Comparison of ENCODE assay signal across 8 mouse cellular contexts in the genomic region with DNA sequence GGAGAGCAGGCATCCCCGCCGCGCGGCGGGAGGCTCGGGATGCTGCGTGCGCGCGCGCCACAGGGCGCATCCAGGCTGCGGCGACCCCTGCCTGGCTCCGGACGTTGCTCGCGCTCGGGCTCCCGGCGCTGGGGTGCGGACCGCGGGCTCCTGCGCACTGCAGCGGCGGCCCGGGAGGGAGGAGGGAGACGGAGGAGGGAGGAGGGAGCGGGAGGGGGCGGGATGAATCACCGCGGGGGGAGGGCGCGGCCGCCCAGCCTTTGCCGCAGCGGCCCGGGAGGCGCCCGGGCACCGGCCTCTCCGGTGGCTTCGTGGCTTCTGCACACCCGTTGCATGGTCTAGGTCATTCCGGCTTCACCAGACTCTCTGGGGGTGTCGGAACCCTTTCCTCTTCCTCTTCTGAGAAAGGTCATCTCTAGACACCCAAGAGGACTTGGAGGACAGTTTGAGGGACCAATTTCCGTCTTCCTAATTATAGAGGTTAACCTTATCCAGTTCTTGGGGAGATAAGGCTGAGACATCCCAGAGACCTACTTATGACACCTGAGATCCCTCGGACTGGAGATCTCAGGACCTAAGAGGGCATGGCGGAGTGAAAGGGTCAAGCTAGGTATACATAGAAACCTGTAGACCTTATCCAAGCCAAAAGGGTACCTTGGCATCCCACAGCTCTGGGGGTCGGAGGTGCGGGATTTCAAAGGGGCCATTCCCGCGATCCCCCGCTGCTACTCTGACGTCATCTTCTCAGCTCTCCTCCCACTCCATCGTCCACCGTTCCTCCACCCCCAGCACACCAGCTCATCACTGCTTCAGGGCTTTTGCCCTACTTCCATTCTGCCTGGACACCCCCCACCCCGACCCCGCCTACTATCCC. TPM values are rescaled to one million over a fixed set of nuclear protein-coding genes. Genes with fewer than 3 reads are reported as not detected.
DNase-seq lines count a peak whose midpoint lies in the region; ATAC-seq and TF ChIP-seq lines count a peak whose summit lies in the region.

A gene (minus strand): TSS at position 153 of the 874 bp plus-strand sequence.

- no peaks in the 10 kb centered on the region for H3K9me3 ChIP-seq in E14TG2a.4 (ENCODE audit: low read length)
- H3K9me3 ChIP-seq in heart, embryonic 15.5 days (replicated peaks): no peaks in the 10 kb centered on the region

- peak within 1 kb of the TSS; percentile 82 for H3K27ac ChIP-seq in embryonic fibroblast, embryonic 13.5 days (ENCODE audit: insufficient read depth, low read length)
- H3K27ac ChIP-seq in heart, embryonic 15.5 days: no peak within 1 kb of the TSS
- peak within 1 kb of the TSS; percentile 97 for H3K27ac ChIP-seq in layer of hippocampus, adult 2 months

- H3K4me2 ChIP-seq in heart, embryonic 15.5 days: peak within 1 kb of the TSS; percentile 100

- peak; percentile 51 for ATAC-seq in heart, embryonic 15.5 days (replicated peaks; ENCODE audit: insufficient number of reproducible peaks, insufficient read depth, low FRiP score, low read depth)

- H3K9ac ChIP-seq in heart, embryonic 15.5 days: peak within 1 kb of the TSS; percentile 75

- peak; percentile 70 for TF ChIP-seq POLR2A in embryonic fibroblast, embryonic 13.5 days (IDR thresholded peaks at IDR 0.05; ENCODE audit: low read depth, low read length)

- peaks cover 58% of the 10 kb centered on the region for H3K4me1 ChIP-seq in E14TG2a.4 (replicated peaks; ENCODE audit: low read depth, low read length)
- H3K4me1 ChIP-seq in embryonic fibroblast, embryonic 13.5 days (ENCODE audit: control insufficient read depth, insufficient read depth, low read length): peaks cover 7% of the 10 kb centered on the region; the same call in 1 of the 2 replicates
- peaks cover 25% of the 10 kb centered on the region for H3K4me1 ChIP-seq in heart, embryonic 15.5 days (replicated peaks)

- WGBS in heart, embryonic 15.5 days: 1% methylated on average over 33 of the region's 60 CpGs

- TF ChIP-seq CTCF in E14TG2a.4 (conservative IDR thresholded peaks at IDR 0.05; ENCODE audit: low read length): no peak
- TF ChIP-seq CTCF in embryonic fibroblast, embryonic 13.5 days (IDR thresholded peaks at IDR 0.05; ENCODE audit: borderline replicate concordance, insufficient read depth, low read length): no peak
- no peak for TF ChIP-seq CTCF in layer of hippocampus, adult 2 months (conservative IDR thresholded peaks at IDR 0.05)

- peak within 1 kb of the TSS; percentile 83 for H3K4me3 ChIP-seq in E14TG2a.4 (replicated peaks; ENCODE audit: low read length)
- H3K4me3 ChIP-seq in embryonic fibroblast, embryonic 13.5 days (ENCODE audit: insufficient read depth, low read length): peak within 1 kb of the TSS; percentile 53
- H3K4me3 ChIP-seq in heart, embryonic 15.5 days: peak within 1 kb of the TSS; percentile 67
- H3K4me3 ChIP-seq in layer of hippocampus, adult 2 months: peak within 1 kb of the TSS; percentile 71

- H3K36me3 ChIP-seq in E14TG2a.4 (ENCODE audit: insufficient read depth, low read length): peaks cover 46% of the 10 kb centered on the region
- H3K36me3 ChIP-seq in heart, embryonic 15.5 days: peaks cover 35% of the 10 kb centered on the region

- peaks cover 41% of the 10 kb centered on the region for H3K27me3 ChIP-seq in E14TG2a.4 (ENCODE audit: insufficient read depth, low read length)
- peaks cover 29% of the 10 kb centered on the region for H3K27me3 ChIP-seq in heart, embryonic 15.5 days

- DNase-seq in adrenal gland, adult 8-10 months: no peak
- DNase-seq in layer of hippocampus, adult 2 months (ENCODE audit: low spot score in 2 of 2): peak; percentile 59 to 60
- DNase-seq in lung, postnatal 10 days: peak; percentile 49
- DNase-seq in right cerebral cortex, postnatal 10 days (ENCODE audit: low spot score in 2 of 2): peak; percentile 79 to 86
- no peak for DNase-seq in yolk sac, embryonic 10.5 days (ENCODE audit: low spot score)

RNA-seq across cellular contexts. Expression of the gene that starts here (rescaled TPM):
- total RNA-seq in adrenal gland, adult 8-10 months (2022): 10 to 100 TPM; 14.2 to 27.2 (median 18.9) TPM
- 40.8 and 57.9 TPM in 2 replicates for polyA plus RNA-seq in embryonic fibroblast, embryonic 13.5 days (2011; ENCODE audit: insufficient read length, low read depth, missing spikeins)
- 3.7 and 4.0 TPM in 2 replicates for polyA plus RNA-seq in heart, embryonic 15.5 days (2015; fragmentation: Nextera tagmentation; extraction: Ambion mirVana)
- 100 to 1,000 TPM; 585 to 611 TPM for total RNA-seq in layer of hippocampus, adult 2 months (2021)

Comparison
In these comparisons a context has a peak if more than half of its experiments do, and no peak if none do; other contexts are left out.
1. RNA of the gene that starts here (total RNA-seq): 585 to 611 TPM in layer of hippocampus, adult 2 months; 14.2 to 27.2 TPM in adrenal gland, adult 8-10 months; every median in the first group is over 10 times any median in the second.
2. DNase-seq: peak in layer of hippocampus, adult 2 months (2 of 2), lung, postnatal 10 days (single experiment) and right cerebral cortex, postnatal 10 days (2 of 2); none in adrenal gland, adult 8-10 months (single experiment) and yolk sac, embryonic 10.5 days (single experiment).
3. Peak in every context shown above with its lines, with median percentiles within 50 percentile points of each other: H3K4me3 ChIP-seq.